Mouse (Mus musculus): ENCODE results near the gene Atp13a2. TPM values are rescaled to one million over a fixed set of nuclear protein-coding genes. Genes with fewer than 3 reads are reported as not detected.

Gene Atp13a2
- polyA plus RNA-seq, 1 experiment from 2014 or later: 33.4 TPM

Other genes with a start within 250 kb of the Atp13a2 start
- 0.15 TPM in 1 of 2 replicates, not detected in the other for gene Padi6, start 244.2 kb upstream of the Atp13a2 start, polyA plus RNA-seq (2014; fragmentation: Nextera tagmentation; extraction: Ambion mirVana)
- gene Padi4, start 212.6 kb upstream of the Atp13a2 start, polyA plus RNA-seq (2014; fragmentation: Nextera tagmentation; extraction: Ambion mirVana): 0.26 and 0.27 TPM in 2 replicates
- gene Padi3, start 176.2 kb upstream of the Atp13a2 start, polyA plus RNA-seq (2014; fragmentation: Nextera tagmentation; extraction: Ambion mirVana): 0.06 TPM in 1 of 2 replicates, not detected in the other
- 0.04 and 0.07 TPM in 2 replicates for gene Padi1, start 141.1 kb upstream of the Atp13a2 start, polyA plus RNA-seq (2014; fragmentation: Nextera tagmentation; extraction: Ambion mirVana)
- 0.47 and 0.49 TPM in 2 replicates for gene Padi2, start 80.5 kb upstream of the Atp13a2 start, polyA plus RNA-seq (2014; fragmentation: Nextera tagmentation; extraction: Ambion mirVana)
- gene Sdhb, start 25.7 kb upstream of the Atp13a2 start, polyA plus RNA-seq (2014; fragmentation: Nextera tagmentation; extraction: Ambion mirVana): 411 and 422 TPM in 2 replicates
- gene Mfap2, start 23.5 kb downstream of the Atp13a2 start, polyA plus RNA-seq (2014; fragmentation: Nextera tagmentation; extraction: Ambion mirVana): 250 and 254 TPM in 2 replicates
- gene Crocc, start 73.7 kb downstream of the Atp13a2 start, polyA plus RNA-seq (2014; fragmentation: Nextera tagmentation; extraction: Ambion mirVana): 6.3 and 8.3 TPM in 2 replicates
- gene Necap2, start 91.5 kb downstream of the Atp13a2 start, polyA plus RNA-seq (2014; fragmentation: Nextera tagmentation; extraction: Ambion mirVana): 40.0 and 43.5 TPM in 2 replicates
- gene Spata21, start 101.5 kb downstream of the Atp13a2 start, polyA plus RNA-seq (2014; fragmentation: Nextera tagmentation; extraction: Ambion mirVana): not detected in 2 replicates
- 33.9 and 34.5 TPM in 2 replicates for gene Szrd1, start 152.9 kb downstream of the Atp13a2 start, polyA plus RNA-seq (2014; fragmentation: Nextera tagmentation; extraction: Ambion mirVana)
- 22.4 and 23.8 TPM in 2 replicates for gene Fbxo42, start 161.0 kb downstream of the Atp13a2 start, polyA plus RNA-seq (2014; fragmentation: Nextera tagmentation; extraction: Ambion mirVana)
- gene Rsg1, start 227.1 kb downstream of the Atp13a2 start, polyA plus RNA-seq (2014; fragmentation: Nextera tagmentation; extraction: Ambion mirVana): 5.4 TPM in 2 replicates

All from midbrain, embryonic 11.5 days (tissue).